Mouse (Mus musculus) embryonic facial prominence, embryonic 15.5 days (tissue): Measurements from ENCODE around the gene Ppp2r5a. TPM values are rescaled to one million over a fixed set of nuclear protein-coding genes. Genes with fewer than 3 reads are reported as not detected.

Source experiments
- ATAC-seq: fragments of 200-750 bp; cut with Nextera tagmentation; 2 replicates; pipeline ENCODE4 v1.8.0; 2017; ENCODE audit warnings: low read depth, moderate TSS enrichment; ENCODE audit not compliant: insufficient number of reproducible peaks, low FRiP score, low TSS enrichment
- H3K27ac ChIP-seq: fragments of 300-500 bp; sonication (generic); replicated peaks from 2 replicates; pipeline ENCODE4 v1.5.1; 2015; ENCODE audit warnings: mild to moderate bottlenecking, inconsistent platforms
- H3K27me3 ChIP-seq: fragments of 300-500 bp; sonication (generic); 2 replicates; pipeline ENCODE4 v1.6.1; 2015; ENCODE audit warnings: inconsistent platforms
- H3K36me3 ChIP-seq: fragments of 300-500 bp; sonication (generic); 2 replicates; pipeline ENCODE4 v1.6.1; 2015; ENCODE audit warnings: mild to moderate bottlenecking, inconsistent platforms
- H3K4me1 ChIP-seq: fragments of 300-500 bp; sonication (generic); 2 replicates; pipeline ENCODE4 v1.6.1; 2015; ENCODE audit warnings: inconsistent platforms
- H3K4me2 ChIP-seq: fragments of 300-500 bp; sonication (generic); replicated peaks from 2 replicates; pipeline ENCODE4 v1.6.1; 2015; ENCODE audit warnings: mild to moderate bottlenecking, inconsistent platforms
- H3K4me3 ChIP-seq: fragments of 300-500 bp; sonication (generic); replicated peaks from 2 replicates; pipeline ENCODE4 v1.5.1; 2015; ENCODE audit warnings: mild to moderate bottlenecking, inconsistent platforms
- H3K9ac ChIP-seq: fragments of 300-500 bp; sonication (generic); 2 replicates; pipeline ENCODE4 v1.6.1; 2015; ENCODE audit warnings: inconsistent platforms
- H3K9me3 ChIP-seq: fragments of 300-500 bp; sonication (generic); replicated peaks from 2 replicates; pipeline ENCODE4 v1.6.1; 2016; ENCODE audit warnings: inconsistent platforms
- WGBS: fragments of 180-500 bp; shearing (Covaris S2); methylation state at CpG from one replicate; pipeline ENCODE4 v1.1.7; 2015; 5-methylcytosine and 5-hydroxymethylcytosine counted together
- polyA plus RNA-seq: library from polyadenylated mRNA; unstranded; fragments of >200 nt; fragmentation: Nextera tagmentation; extraction: Ambion mirVana; gene quantifications from 2 replicates; pipeline ENCODE4 v1.2.1, GENCODE M21; 2015

Gene Ppp2r5a
- polyA plus RNA-seq, 1 experiment from 2014 or later: 26.3 TPM

DNA sequence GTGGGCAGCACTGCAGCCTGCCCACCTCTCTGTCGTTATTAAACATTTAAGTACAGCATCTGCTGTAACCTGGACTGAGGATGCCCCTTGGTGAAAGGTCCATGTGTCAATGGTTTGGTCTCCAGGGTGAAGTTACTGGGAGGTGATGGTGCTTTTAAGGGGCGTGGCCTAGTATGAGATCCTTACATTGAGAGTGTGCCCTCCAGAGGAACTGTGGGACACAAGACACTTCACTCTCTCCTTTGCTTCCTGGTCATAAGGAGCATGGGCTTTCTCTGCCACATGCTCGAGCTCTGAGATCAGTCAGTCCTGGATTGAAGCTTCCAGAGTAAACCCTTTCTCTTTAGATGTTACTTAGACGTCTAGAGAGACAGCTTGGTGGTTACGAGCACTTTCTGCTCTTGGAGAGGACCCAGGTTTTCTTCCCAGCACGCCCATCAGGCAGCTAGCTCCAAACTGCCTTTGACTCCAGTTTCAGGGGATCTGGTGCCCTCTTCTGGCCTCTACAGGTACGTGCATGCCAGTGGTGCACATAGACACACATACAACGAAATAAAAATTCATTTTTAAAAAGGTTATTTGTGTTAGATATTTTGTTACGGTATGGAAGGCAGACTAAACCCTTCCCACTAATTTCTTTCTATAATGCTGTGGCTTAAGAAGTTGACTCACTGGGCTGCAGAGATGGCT is 95.2 kb downstream of the Ppp2r5a start:
- Histone ChIP-seq H3K4me2 (no peak overlapping the region), H3K4me3 (no peak overlapping the region), H3K36me3 (peaks cover 19% of the 10 kb centered on the region), H3K9me3 (no peaks in the 10 kb centered on the region), H3K9ac (no peak overlapping the region), H3K4me1 (peaks cover 1% of the 10 kb centered on the region; the same call in 1 of the 2 replicates), H3K27me3 (no peaks in the 10 kb centered on the region), H3K27ac (no peak overlapping the region)
- ATAC-seq: no peak
- 83% methylated on average over 9 of the region's 9 CpGs for WGBS

GRCm38 (mm10) chr1:191306316-191306715 is 96.8 kb downstream of the Ppp2r5a start:
- Histone ChIP-seq H3K27me3 (no peaks in the 10 kb centered on the region), H3K4me1 (no peaks in the 10 kb centered on the region), H3K9ac (no peak overlapping the region), H3K9me3 (no peaks in the 10 kb centered on the region), H3K4me2 (no peak overlapping the region), H3K4me3 (no peak overlapping the region), H3K36me3 (peaks cover 19% of the 10 kb centered on the region), H3K27ac (no peak overlapping the region)
- WGBS: 88% methylated on average over 9 of the region's 9 CpGs
- no peak for ATAC-seq

DNA sequence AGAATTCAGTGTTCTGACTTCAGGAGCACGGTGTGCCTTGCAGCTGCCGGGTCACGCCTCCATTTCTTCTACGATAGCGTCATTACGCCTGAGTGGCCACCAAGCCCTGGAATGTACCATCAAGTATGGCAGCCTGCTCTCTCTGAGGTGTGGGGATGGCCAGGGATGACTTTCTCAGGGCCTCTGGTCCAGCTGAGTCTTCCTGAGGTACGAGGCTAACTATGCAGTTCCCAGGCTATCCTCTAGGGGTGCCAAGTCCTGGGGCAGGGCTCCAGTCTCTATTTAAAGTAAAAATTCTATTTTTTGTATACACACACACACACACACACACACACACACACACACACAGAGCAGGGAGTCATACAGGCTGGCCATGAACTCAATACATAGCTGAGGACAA is 97.5 kb downstream of the Ppp2r5a start:
- no peak for ATAC-seq
- H3K4me2 ChIP-seq: no peak overlapping the region
- no peaks in the 10 kb centered on the region for H3K27me3 ChIP-seq
- no peaks in the 10 kb centered on the region for H3K9me3 ChIP-seq
- H3K4me1 ChIP-seq: no peaks in the 10 kb centered on the region
- 49% methylated on average over 7 of the region's 7 CpGs for WGBS
- no peak overlapping the region for H3K9ac ChIP-seq
- H3K27ac ChIP-seq: no peak overlapping the region
- H3K36me3 ChIP-seq: peaks cover 19% of the 10 kb centered on the region
- H3K4me3 ChIP-seq: no peak overlapping the region

- H3K9ac ChIP-seq: no peak overlapping the region
- 48% methylated on average over 6 of the region's 6 CpGs for WGBS
- H3K9me3 ChIP-seq: no peaks in the 10 kb centered on the region
- no peaks in the 10 kb centered on the region for H3K4me1 ChIP-seq
- no peak overlapping the region for H3K4me3 ChIP-seq
- H3K27me3 ChIP-seq: no peaks in the 10 kb centered on the region
- no peak overlapping the region for H3K4me2 ChIP-seq
- H3K36me3 ChIP-seq: peaks cover 16% of the 10 kb centered on the region
- ATAC-seq: no peak
- no peak overlapping the region for H3K27ac ChIP-seq
Observed at GRCm38 (mm10) chr1:191304216-191304615, 98.9 kb downstream of the Ppp2r5a start.

DNA sequence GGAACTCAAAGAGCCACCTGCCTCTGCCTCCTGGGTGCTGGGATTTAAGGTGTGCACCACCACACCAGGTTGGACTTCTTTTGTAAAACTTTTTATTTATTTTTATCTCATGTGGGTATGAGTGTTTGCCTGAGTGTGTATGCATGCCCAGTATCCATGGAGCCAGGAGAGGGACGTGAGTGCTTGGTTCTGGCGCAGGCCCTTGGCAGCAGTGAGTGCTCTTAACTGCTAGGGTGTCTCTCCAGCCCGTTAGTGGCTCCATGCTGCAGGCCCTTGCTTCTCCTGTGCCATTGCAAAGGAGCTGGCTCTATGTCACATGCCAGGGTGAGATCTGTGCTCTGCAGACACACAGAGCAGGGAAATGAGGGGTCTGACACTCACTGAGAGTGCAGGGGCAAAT is 99.3 kb downstream of the Ppp2r5a start:
- 63% methylated on average over 3 of the region's 3 CpGs for WGBS
- peaks cover 16% of the 10 kb centered on the region for H3K36me3 ChIP-seq
- no peaks in the 10 kb centered on the region for H3K9me3 ChIP-seq
- no peak overlapping the region for H3K4me3 ChIP-seq
- ATAC-seq: no peak
- no peak overlapping the region for H3K4me2 ChIP-seq
- no peak overlapping the region for H3K27ac ChIP-seq
- H3K4me1 ChIP-seq: no peaks in the 10 kb centered on the region
- H3K9ac ChIP-seq: no peak overlapping the region
- H3K27me3 ChIP-seq: no peaks in the 10 kb centered on the region

Other genes starting within 250 kb of the Ppp2r5a start
- not detected in 2 replicates for gene Fam71a, start 238.5 kb downstream of the Ppp2r5a start, polyA plus RNA-seq
- gene Atf3, start 185.2 kb downstream of the Ppp2r5a start, polyA plus RNA-seq: 5.2 and 5.8 TPM in 2 replicates
- gene Nenf, start 85.1 kb downstream of the Ppp2r5a start, polyA plus RNA-seq: 106 and 114 TPM in 2 replicates
- gene Tmem206, start 77.4 kb downstream of the Ppp2r5a start, polyA plus RNA-seq: 16.6 and 17.9 TPM in 2 replicates
- gene Dtl, start 172.3 kb upstream of the Ppp2r5a start, polyA plus RNA-seq: 41.8 and 45.0 TPM in 2 replicates
- 47.7 and 48.1 TPM in 2 replicates for gene Ints7, start 172.4 kb upstream of the Ppp2r5a start, polyA plus RNA-seq